Mouse (Mus musculus): ENCODE measurements at regions not wholly inside any gene's neighbourhood (a gene's known extent, or its start where the extent isn't known, plus 50 kb on each side); places are given as distances from the start of the nearest gene placed in this dataset.

GRCm38 (mm10) chr1:88799343-88799742 lies 97.3 kb upstream of the Arl4c start:
- Histone ChIP-seq H3K9me3 (replicated peaks; ENCODE audit: low read length) (peaks cover 54% of the 10 kb centered on the region), H3K4me2 (ENCODE audit: insufficient read depth, low read depth, poor library complexity, severe bottlenecking) (no peak overlapping the region), H3K79me2 (replicated peaks; ENCODE audit: control insufficient read depth, extremely low read depth, insufficient read depth, poor library complexity, severe bottlenecking) (no peaks in the 10 kb centered on the region), H3K9ac (ENCODE audit: insufficient read depth, low read depth) (no peak overlapping the region), H3K4me1 (ENCODE audit: control insufficient read depth in 1 of 2, insufficient read depth in 2 of 2) (no peaks in the 10 kb centered on the region), H3K27me3 (replicated peaks) (peaks cover 8% of the 10 kb centered on the region), H3K4me3 (replicated peaks in 1 of 3; ENCODE audit: low read depth in 2 of 3, low read length in 2 of 3, poor library complexity in 1 of 3) (no peak overlapping the region), H3K27ac (ENCODE audit: insufficient read depth, low read depth) (no peak overlapping the region), H3K36me3 (replicated peaks in 1 of 2; ENCODE audit: control insufficient read depth in 1 of 2, insufficient read depth in 1 of 2, low read length in 1 of 2) (no peaks in the 10 kb centered on the region)
- TF ChIP-seq MAFK (IDR thresholded peaks at IDR 0.05; ENCODE audit: insufficient replicate concordance, low read length) (no peak), CHD1 (IDR thresholded peaks at IDR 0.05; ENCODE audit: low read depth, low read length) (no peak), TCF12 (IDR thresholded peaks at IDR 0.05; ENCODE audit: low read depth, low read length) (no peak), BHLHE40 (IDR thresholded peaks at IDR 0.05; ENCODE audit: low read depth, low read length) (no peak), JUND (conservative IDR thresholded peaks at IDR 0.05; ENCODE audit: low read depth, low read length) (no peak), POLR2AphosphoS2 (IDR thresholded peaks at IDR 0.05; ENCODE audit: low read depth, low read length) (no peak), MYC (IDR thresholded peaks at IDR 0.05; ENCODE audit: low read depth, low read length) (no peak), ZC3H11A (IDR thresholded peaks at IDR 0.05; ENCODE audit: low read depth, low read length) (no peak)
- DNase-seq (ENCODE audit: extremely low read depth), result no peak
- dilution Hi-C loops (cut with MboI; ENCODE audit: extremely low pct_ligation_motif_present, extremely low pct_unique_long_range_greater_than_20kb, low sequenced_read_pairs), result no loop called here
- in situ Hi-C loops (cut with MboI; ENCODE audit: low pct_ligation_motif_present, low pct_unique_long_range_greater_than_20kb, low sequenced_read_pairs), result no loop called here

GRCm38 (mm10) chr1:88799789-88800188 lies 97.8 kb upstream of the Arl4c start:
- in situ Hi-C loops (cut with MboI; ENCODE audit: low pct_ligation_motif_present, low pct_unique_long_range_greater_than_20kb, low sequenced_read_pairs) (no loop called here), dilution Hi-C loops (cut with MboI; ENCODE audit: extremely low pct_ligation_motif_present, extremely low pct_unique_long_range_greater_than_20kb, low sequenced_read_pairs) (no loop called here)
- H3K4me1 ChIP-seq (ENCODE audit: control insufficient read depth in 1 of 2, insufficient read depth in 2 of 2), result no peaks in the 10 kb centered on the region
- H3K36me3 ChIP-seq (replicated peaks in 1 of 2; ENCODE audit: control insufficient read depth in 1 of 2, insufficient read depth in 1 of 2, low read length in 1 of 2), result no peaks in the 10 kb centered on the region
- no peak overlapping the region for H3K9ac ChIP-seq (ENCODE audit: insufficient read depth, low read depth)
- DNase-seq (ENCODE audit: extremely low read depth), result no peak
- no peak overlapping the region for H3K27ac ChIP-seq (ENCODE audit: insufficient read depth, low read depth)
- H3K4me2 ChIP-seq (ENCODE audit: insufficient read depth, low read depth, poor library complexity, severe bottlenecking), result no peak overlapping the region
- TF ChIP-seq HCFC1 (IDR thresholded peaks at IDR 0.05; ENCODE audit: low read depth, low read length), result no peak
- TF ChIP-seq MAFK (IDR thresholded peaks at IDR 0.05; ENCODE audit: insufficient replicate concordance, low read length), result no peak
- TF ChIP-seq CTCF (conservative IDR thresholded peaks at IDR 0.05 in 1 of 2, IDR thresholded peaks at IDR 0.05 in 1 of 2; ENCODE audit: low read depth in 2 of 2, low read length in 2 of 2), result no peak
- no peak for TF ChIP-seq POLR2A (IDR thresholded peaks at IDR 0.05; ENCODE audit: low read depth, low read length)
- TF ChIP-seq CHD1 (IDR thresholded peaks at IDR 0.05; ENCODE audit: low read depth, low read length), result no peak
- TF ChIP-seq MEF2A (IDR thresholded peaks at IDR 0.05; ENCODE audit: borderline replicate concordance, low read depth, low read length), result no peak
- no peak for TF ChIP-seq ELF1 (IDR thresholded peaks at IDR 0.05; ENCODE audit: low read depth, low read length)
- no peak for TF ChIP-seq TCF12 (IDR thresholded peaks at IDR 0.05; ENCODE audit: low read depth, low read length)
- TF ChIP-seq IRF4 (IDR thresholded peaks at IDR 0.05; ENCODE audit: low read depth, low read length), result no peak
- TF ChIP-seq BHLHE40 (IDR thresholded peaks at IDR 0.05; ENCODE audit: low read depth, low read length), result no peak
- TF ChIP-seq MAZ (IDR thresholded peaks at IDR 0.05; ENCODE audit: low read depth, low read length), result no peak
- TF ChIP-seq CHD2 (IDR thresholded peaks at IDR 0.05; ENCODE audit: low read length), result no peak
- no peak for TF ChIP-seq NRF1 (IDR thresholded peaks at IDR 0.05; ENCODE audit: low read depth, low read length)
- TF ChIP-seq ZMIZ1 (IDR thresholded peaks at IDR 0.05; ENCODE audit: low read depth, low read length), result no peak
- TF ChIP-seq MXI1 (IDR thresholded peaks at IDR 0.05; ENCODE audit: low read depth, low read length), result no peak
- TF ChIP-seq EP300 (IDR thresholded peaks at IDR 0.05; ENCODE audit: low read length), result no peak
- no peak overlapping the region for H3K4me3 ChIP-seq (replicated peaks in 1 of 3; ENCODE audit: low read depth in 2 of 3, low read length in 2 of 3, poor library complexity in 1 of 3)
- H3K9me3 ChIP-seq (replicated peaks; ENCODE audit: low read length), result peaks cover 57% of the 10 kb centered on the region
- no peaks in the 10 kb centered on the region for H3K79me2 ChIP-seq (replicated peaks; ENCODE audit: control insufficient read depth, extremely low read depth, insufficient read depth, poor library complexity, severe bottlenecking)
- H3K27me3 ChIP-seq (replicated peaks), result peaks cover 8% of the 10 kb centered on the region
